Comparison of ENCODE assay signal across 8 mouse cellular contexts in genomic region chr5:35583221-35583783, GRCm38 (mm10). TPM values are rescaled to one million over a fixed set of nuclear protein-coding genes. Genes with fewer than 3 reads are reported as not detected.
DNase-seq lines count a peak whose midpoint lies in the region; ATAC-seq and TF ChIP-seq lines count a peak whose summit lies in the region.

No protein-coding gene starts in this region.

- peaks cover 38% of the 10 kb centered on the region for H3K79me2 ChIP-seq in macrophage (ENCODE audit: inconsistent target)

- TF ChIP-seq POLR2A in cerebellum, adult 2 months (IDR thresholded peaks at IDR 0.05; ENCODE audit: borderline replicate concordance, insufficient read depth, low read length): no peak
- no peak for TF ChIP-seq POLR2A in ES-Bruce4 (IDR thresholded peaks at IDR 0.05; ENCODE audit: insufficient read depth, low read length)

- H3K36me3 ChIP-seq in ES-Bruce4 (ENCODE audit: control insufficient read depth, insufficient read depth, low read length, poor library complexity, severe bottlenecking): no peaks in the 10 kb centered on the region
- 0 out of 2 replicates have a peak, but pooled peaks cover 13% of the 10 kb centered on the region for H3K36me3 ChIP-seq in heart, postnatal 0 days (replicated peaks; ENCODE audit: control insufficient read depth, insufficient read depth, low read length)
- peaks cover 21% of the 10 kb centered on the region for H3K36me3 ChIP-seq in macrophage (ENCODE audit: inconsistent target)

- H3K27me3 ChIP-seq in cerebellum, adult 2 months (ENCODE audit: control insufficient read depth, insufficient read depth, low read length): no peaks in the 10 kb centered on the region
- no peaks in the 10 kb centered on the region for H3K27me3 ChIP-seq in ES-Bruce4 (ENCODE audit: control insufficient read depth, insufficient read depth, low read length, poor library complexity, severe bottlenecking)
- H3K27me3 ChIP-seq in heart, postnatal 0 days (ENCODE audit: control insufficient read depth, insufficient read depth, low read length): no peaks in the 10 kb centered on the region

- no peak for ATAC-seq in heart, postnatal 0 days (ENCODE audit: insufficient read depth, low read depth)

- no peak for DNase-seq in cerebellum, adult 2 months
- no peak for DNase-seq in cerebellum, postnatal 4 days (ENCODE audit: low spot score in 2 of 2)
- no peak for DNase-seq in heart, postnatal 0 days (ENCODE audit: low spot score)
- no peak for DNase-seq in embryo, embryonic 9.5 days (ENCODE audit: extremely low spot score)
- no peak for DNase-seq in cerebellum, postnatal 14 days
- DNase-seq in right cerebral cortex, postnatal 25 days: no peak

- no peak for TF ChIP-seq CTCF in cerebellum, adult 2 months (IDR thresholded peaks at IDR 0.05; ENCODE audit: borderline replicate concordance, insufficient read depth, low read depth, low read length)
- no peak for TF ChIP-seq CTCF in ES-Bruce4 (IDR thresholded peaks at IDR 0.05; ENCODE audit: low read depth, low read length)
- TF ChIP-seq CTCF in heart, postnatal 0 days (IDR thresholded peaks at IDR 0.05; ENCODE audit: low read depth): no peak

- peaks cover 7% of the 10 kb centered on the region; the same call in 1 of the 2 replicates for H3K4me1 ChIP-seq in cerebellum, adult 2 months (ENCODE audit: control insufficient read depth, insufficient read depth, low read length)
- no peaks in the 10 kb centered on the region for H3K4me1 ChIP-seq in ES-Bruce4 (ENCODE audit: control insufficient read depth, insufficient read depth, low read length)
- no peaks in the 10 kb centered on the region for H3K4me1 ChIP-seq in heart, postnatal 0 days (ENCODE audit: control insufficient read depth, insufficient read depth)

- peak overlapping the region; percentile 25 for H3K9ac ChIP-seq in ES-Bruce4 (ENCODE audit: low read depth, poor library complexity, severe bottlenecking)
- peak overlapping the region; percentile 47; the same call in 1 of the 2 replicates for H3K9ac ChIP-seq in heart, postnatal 0 days (replicated peaks; ENCODE audit: low read depth, low read length)

- H3K4me2 ChIP-seq in heart, postnatal 0 days (ENCODE audit: low read depth, low read length): peak overlapping the region; percentile 76

- WGBS in cerebellum, adult 2 months: 2% methylated on average over 17 of the region's 17 CpGs
- WGBS in heart, postnatal 0 days: 2% methylated on average over 17 of the region's 17 CpGs
- WGBS in macrophage (ENCODE audit: missing documents): under 1% methylated on average over 17 of the region's 17 CpGs

- peak overlapping the region; percentile 56; the same call in 1 of the 2 replicates for H3K27ac ChIP-seq in cerebellum, adult 2 months (ENCODE audit: insufficient read depth, low read length)
- H3K27ac ChIP-seq in ES-Bruce4 (ENCODE audit: insufficient read depth, low read length) (no peak overlapping the region), macrophage (peak overlapping the region; percentile 94)
- peak overlapping the region; percentile 66 for H3K27ac ChIP-seq in heart, postnatal 0 days (ENCODE audit: low read depth)

- H3K4me3 ChIP-seq in cerebellum, adult 2 months (replicated peaks; ENCODE audit: insufficient read depth, low read depth, low read length): peak overlapping the region; percentile 99
- peak overlapping the region; percentile 56 for H3K4me3 ChIP-seq in ES-Bruce4 (ENCODE audit: low read depth, low read length)
- H3K4me3 ChIP-seq in heart, postnatal 0 days (ENCODE audit: low read depth, low read length): peak overlapping the region; percentile 58
- H3K4me3 ChIP-seq in macrophage (ENCODE audit: inconsistent target): peak overlapping the region; percentile 88

- TF ChIP-seq EP300 in ES-Bruce4 (IDR thresholded peaks at IDR 0.05; ENCODE audit: insufficient read depth, low read depth, low read length): no peak
- TF ChIP-seq EP300 in heart, postnatal 0 days (IDR thresholded peaks at IDR 0.05; ENCODE audit: low read depth): no peak

- H3K9me3 ChIP-seq in ES-Bruce4 (replicated peaks; ENCODE audit: control insufficient read depth, insufficient read depth, low read length, poor library complexity, severe bottlenecking): no peaks in the 10 kb centered on the region
- H3K9me3 ChIP-seq in heart, postnatal 0 days (replicated peaks; ENCODE audit: control insufficient read depth, low read length): no peaks in the 10 kb centered on the region

RNA-seq across cellular contexts. Expression of gene Acox3, which starts 0.5 kb away (rescaled TPM):
- 33.3 and 33.7 TPM in 2 replicates for polyA plus RNA-seq in cerebellum, adult 2 months (2012; rRNA removed)
- polyA plus RNA-seq in ES-Bruce4 (2011; ENCODE audit: insufficient read depth, insufficient read length, low read depth, missing spikeins) (11.4 and 15.1 TPM in 2 replicates), macrophage (2018) (41.0 to 123 TPM (median 75.8 TPM) in 3 replicates)
- total RNA-seq in heart, postnatal 0 days (2014; rRNA removed; ENCODE audit: low replicate concordance): 26.8 and 31.2 TPM in 2 replicates
- 11.9 and 13.4 TPM in 2 replicates for polyA plus RNA-seq in heart, postnatal 0 days (2015; fragmentation: Nextera tagmentation; extraction: Ambion mirVana)
- total RNA-seq in macrophage (2018; cell fraction: chromatin; rRNA removed): 100 to 1,000 TPM; 132 to 502 (median 305) TPM
- 100 to 1,000 TPM in 8 of 26 experiments, 10 to 100 TPM in 18; 40.4 to 141 (median 82.4) TPM for total RNA-seq in macrophage (2018; cell fraction: cytosol; rRNA removed)
- 100 to 1,000 TPM; 109 to 411 (median 199) TPM for total RNA-seq in macrophage (2018; cell fraction: nucleus; rRNA removed)

RNA-seq across cellular contexts. Expression of gene Trmt44, which starts 8.4 kb away (rescaled TPM):
- polyA plus RNA-seq in cerebellum, adult 2 months (2012; rRNA removed): 6.3 and 6.4 TPM in 2 replicates
- polyA plus RNA-seq in ES-Bruce4 (2011; ENCODE audit: insufficient read depth, insufficient read length, low read depth, missing spikeins) (10.2 and 12.5 TPM in 2 replicates), macrophage (2018) (1.7 to 3.3 TPM (median 3.0 TPM) in 3 replicates)
- 7.3 and 8.1 TPM in 2 replicates for total RNA-seq in heart, postnatal 0 days (2014; rRNA removed; ENCODE audit: low replicate concordance)
- polyA plus RNA-seq in heart, postnatal 0 days (2015; fragmentation: Nextera tagmentation; extraction: Ambion mirVana): 2.4 and 2.6 TPM in 2 replicates
- total RNA-seq in macrophage (2018; cell fraction: chromatin; rRNA removed): 10 to 100 TPM; 15.1 to 53.2 (median 34.9) TPM
- 1 to 10 TPM; 1.8 to 5.2 (median 3.1) TPM for total RNA-seq in macrophage (2018; cell fraction: cytosol; rRNA removed)
- total RNA-seq in macrophage (2018; cell fraction: nucleus; rRNA removed): 10 to 100 TPM in 23 of 26 experiments, 1 to 10 TPM in 3; 8.7 to 34.6 (median 17.7) TPM

RNA-seq across cellular contexts. Expression of gene Cpz, which starts 57.8 kb away (rescaled TPM):
- polyA plus RNA-seq in cerebellum, adult 2 months (2012; rRNA removed): 0.36 and 0.57 TPM in 2 replicates
- 4.6 and 6.8 TPM in 2 replicates for polyA plus RNA-seq in ES-Bruce4 (2011; ENCODE audit: insufficient read depth, insufficient read length, low read depth, missing spikeins)
- total RNA-seq in heart, postnatal 0 days (2014; rRNA removed; ENCODE audit: low replicate concordance): 6.8 and 39.5 TPM in 2 replicates
- 3.6 and 3.8 TPM in 2 replicates for polyA plus RNA-seq in heart, postnatal 0 days (2015; fragmentation: Nextera tagmentation; extraction: Ambion mirVana)
- under 1 TPM in 1 of 26 experiments, not detected in 25; 0.85 TPM for total RNA-seq in macrophage (2018; cell fraction: chromatin; rRNA removed)
- not detected for total RNA-seq in macrophage (2018; cell fraction: cytosol; rRNA removed)
- not detected for total RNA-seq in macrophage (2018; cell fraction: nucleus; rRNA removed)
- not detected in 3 replicates for polyA plus RNA-seq in macrophage (2018)
